Mouse (Mus musculus) bone marrow macrophage, adult 2 months (primary cell): Measurements from ENCODE around the gene Gm10271.

Experiments used
- CTCF ChIP-seq: IDR thresholded peaks from 2 replicates; pipeline ENCODE4 v1.5.1; 2012; ENCODE audit warnings: low read depth, mild to moderate bottlenecking, low read length, moderate library complexity
- POLR2A ChIP-seq: IDR thresholded peaks from 2 replicates; pipeline ENCODE4 v1.6.1; 2012; ENCODE audit warnings: mild to moderate bottlenecking, low read depth, low read length, borderline replicate concordance

DNA sequence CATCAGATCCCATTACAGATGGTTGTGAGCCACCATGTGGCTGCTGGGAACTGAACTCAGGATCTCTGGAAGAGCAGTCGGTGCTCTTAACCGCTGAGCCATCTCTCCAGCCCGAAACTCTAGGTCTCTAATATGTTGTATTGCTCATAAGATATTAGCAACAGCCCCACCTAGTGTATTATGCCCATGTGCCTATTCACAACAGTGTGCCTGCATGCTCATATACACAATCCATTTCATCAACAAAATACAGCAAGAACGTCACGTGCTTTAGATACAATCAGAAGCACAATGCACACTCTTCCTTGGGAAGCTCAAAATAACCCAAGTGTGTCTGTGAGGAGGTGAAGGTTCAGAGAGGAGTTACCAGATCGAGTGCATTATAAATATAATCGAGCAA lies 38.6 kb downstream of the Gm10271 start:
- TF ChIP-seq CTCF = no peak
- no peak for TF ChIP-seq POLR2A
